ENCODE assay signal across 21 mouse cellular contexts in the genomic region with DNA sequence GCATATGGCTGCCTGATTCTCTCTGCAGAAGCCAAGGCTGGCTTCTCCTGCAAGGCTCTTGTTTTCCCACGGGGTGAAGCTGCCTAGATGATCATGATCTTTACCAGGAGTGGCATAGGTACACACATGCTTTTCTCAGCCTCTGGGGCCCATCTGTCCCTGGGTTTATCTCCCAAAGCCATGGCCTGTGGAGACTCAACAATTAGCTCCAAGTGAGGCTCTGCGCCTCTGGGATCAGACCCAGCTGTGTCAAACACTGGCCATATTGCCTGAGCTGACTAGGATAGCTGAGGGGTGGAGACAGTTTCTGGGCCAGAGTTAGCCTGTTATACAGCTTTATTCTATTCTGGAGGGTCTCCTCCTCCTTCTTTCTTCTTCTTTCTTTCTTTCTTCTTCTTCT.
"Had no signal": no experiment of that assay in that cellular context is flagged by ENCODE, and none has a peak within 500 bp of the region (broad histone marks: within the 10 kb centered on the region; RNA-seq: fewer than 3 reads in every experiment).

No protein-coding gene starts in this region.

- H3K9ac ChIP-seq: liver, postnatal 0 days; lung, embryonic 15.5 days; midbrain, embryonic 13.5 days; midbrain, embryonic 15.5 days; neural tube, embryonic 13.5 days; neural tube, embryonic 15.5 days had no signal

- H3K4me2 ChIP-seq: lung, embryonic 15.5 days; midbrain, embryonic 11.5 days; midbrain, embryonic 13.5 days; midbrain, embryonic 15.5 days; neural tube, embryonic 13.5 days; neural tube, embryonic 15.5 days had no signal

- H3K36me3 ChIP-seq: lung, embryonic 15.5 days; midbrain, embryonic 15.5 days; neural tube, embryonic 13.5 days; neural tube, embryonic 15.5 days had no signal

- H3K4me3 ChIP-seq: lung, embryonic 15.5 days; megakaryocyte, embryonic 14.5 days; midbrain, embryonic 13.5 days; midbrain, embryonic 15.5 days; myocyte; neural tube, embryonic 13.5 days; neural tube, embryonic 15.5 days had no signal

- H3K9me3 ChIP-seq: lung, embryonic 15.5 days; midbrain, embryonic 15.5 days; neural tube, embryonic 15.5 days had no signal

- H3K27me3 ChIP-seq: lung, embryonic 15.5 days; midbrain, embryonic 13.5 days; midbrain, embryonic 15.5 days; neural tube, embryonic 13.5 days; neural tube, embryonic 15.5 days had no signal

- DNase-seq: liver, postnatal 0 days; lung, adult 2 months; lung, postnatal 14 days; lung, postnatal 36 days; right cerebral cortex, adult 18-20 months; right cerebral cortex, postnatal 25 days; right cerebral cortex, postnatal 4 days; spleen, adult 18-20 months; thymus, adult 18-20 months; thymus, postnatal 14 days; thymus, postnatal 36 days had no signal

- H3K4me1 ChIP-seq: midbrain, embryonic 13.5 days; midbrain, embryonic 15.5 days; neural tube, embryonic 13.5 days; neural tube, embryonic 15.5 days had no signal

- ATAC-seq: liver, postnatal 0 days; lung, postnatal 0 days; midbrain, embryonic 13.5 days; midbrain, embryonic 15.5 days had no signal

- H3K27ac ChIP-seq: lung, embryonic 15.5 days; macrophage; midbrain, embryonic 13.5 days; midbrain, embryonic 15.5 days; neural tube, embryonic 13.5 days; neural tube, embryonic 15.5 days had no signal
